Comparison of ENCODE assay signal across 31 mouse cellular contexts in the genomic region with DNA sequence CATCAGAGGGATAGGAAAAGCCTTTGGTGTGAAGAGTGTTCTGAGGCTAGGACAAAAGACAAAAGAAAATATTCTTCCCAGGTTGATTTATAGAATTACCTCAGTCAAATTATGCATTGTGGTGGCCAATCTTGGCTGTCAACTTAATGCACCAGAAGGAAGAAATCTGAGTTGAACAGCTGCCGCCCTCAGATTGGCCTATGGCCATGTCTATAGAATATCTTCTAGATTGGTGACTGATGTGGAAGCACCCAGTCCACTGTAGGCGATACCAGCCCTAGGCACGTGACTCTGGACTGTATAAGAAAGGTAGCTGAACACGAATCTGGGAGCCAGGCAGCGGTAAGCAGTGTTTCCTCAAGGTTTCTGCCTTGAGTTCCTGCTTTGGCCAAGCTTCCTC.
"Had no signal": no experiment of that assay in that cellular context is flagged by ENCODE, and none has a peak within 500 bp of the region (broad histone marks: within the 10 kb centered on the region; RNA-seq: fewer than 3 reads in every experiment).

No protein-coding gene starts in this region.

- H3K9me3 ChIP-seq: limb, embryonic 10.5 days; limb, embryonic 12.5 days; limb, embryonic 13.5 days; limb, embryonic 15.5 days; liver, embryonic 12.5 days; liver, embryonic 13.5 days; liver, embryonic 15.5 days; lung, embryonic 15.5 days; megakaryocyte, embryonic 14.5 days; midbrain, embryonic 10.5 days; midbrain, embryonic 12.5 days; midbrain, embryonic 13.5 days; midbrain, embryonic 15.5 days; neural tube, embryonic 12.5 days had no signal

- H3K4me3 ChIP-seq: limb, embryonic 10.5 days; limb, embryonic 12.5 days; limb, embryonic 13.5 days; limb, embryonic 15.5 days; liver, embryonic 12.5 days; liver, embryonic 13.5 days; liver, embryonic 15.5 days; lung, embryonic 15.5 days; megakaryocyte, embryonic 14.5 days; midbrain, embryonic 10.5 days; midbrain, embryonic 12.5 days; midbrain, embryonic 13.5 days; midbrain, embryonic 15.5 days; myocyte; neural tube, embryonic 12.5 days had no signal

- DNase-seq: left cerebral cortex, postnatal 4 days; liver; liver, embryonic 13.5 days; liver, postnatal 0 days; lung, adult 18-20 months; lung, adult 2 months; lung, embryonic 14.5 days; lung, postnatal 10 days; lung, postnatal 14 days; lung, postnatal 36 days; lung, postnatal 4 days; midbrain, embryonic 14.5 days had no signal

- H3K9ac ChIP-seq: limb, embryonic 12.5 days; limb, embryonic 13.5 days; limb, embryonic 15.5 days; liver, embryonic 12.5 days; liver, embryonic 13.5 days; liver, embryonic 14.5 days; liver, embryonic 15.5 days; liver, postnatal 0 days; lung, embryonic 14.5 days; lung, embryonic 15.5 days; midbrain, embryonic 12.5 days; midbrain, embryonic 13.5 days; midbrain, embryonic 15.5 days; neural tube, embryonic 12.5 days had no signal

- H3K4me2 ChIP-seq: limb, embryonic 12.5 days; limb, embryonic 13.5 days; limb, embryonic 15.5 days; liver, embryonic 11.5 days; liver, embryonic 12.5 days; liver, embryonic 13.5 days; liver, embryonic 15.5 days; lung, embryonic 14.5 days; lung, embryonic 15.5 days; midbrain, embryonic 12.5 days; midbrain, embryonic 13.5 days; midbrain, embryonic 15.5 days; neural tube, embryonic 12.5 days had no signal

- H3K36me3 ChIP-seq: limb, embryonic 10.5 days; limb, embryonic 12.5 days; liver, embryonic 12.5 days; liver, embryonic 13.5 days; liver, embryonic 15.5 days; midbrain, embryonic 10.5 days; midbrain, embryonic 12.5 days; midbrain, embryonic 13.5 days; midbrain, embryonic 15.5 days; neural tube, embryonic 12.5 days had no signal

- ATAC-seq: liver, embryonic 12.5 days; liver, postnatal 0 days; lung, postnatal 0 days; midbrain, embryonic 13.5 days; midbrain, embryonic 15.5 days; midbrain, embryonic 16.5 days had no signal

- H3K27me3 ChIP-seq: limb, embryonic 12.5 days; limb, embryonic 13.5 days; limb, embryonic 15.5 days; lung, embryonic 15.5 days; midbrain, embryonic 12.5 days; midbrain, embryonic 13.5 days; midbrain, embryonic 15.5 days; neural tube, embryonic 12.5 days had no signal

- H3K27ac ChIP-seq: limb, embryonic 10.5 days; limb, embryonic 12.5 days; limb, embryonic 13.5 days; limb, embryonic 15.5 days; liver, embryonic 12.5 days; liver, embryonic 13.5 days; liver, embryonic 14.5 days; liver, embryonic 15.5 days; lung, embryonic 15.5 days; macrophage; midbrain, embryonic 10.5 days; midbrain, embryonic 12.5 days; midbrain, embryonic 13.5 days; midbrain, embryonic 15.5 days; neural tube, embryonic 12.5 days had no signal

- H3K4me1 ChIP-seq: limb, embryonic 12.5 days; limb, embryonic 13.5 days; limb, embryonic 15.5 days; liver, embryonic 12.5 days; liver, embryonic 13.5 days; liver, embryonic 15.5 days had no signal
